8 mouse cellular contexts compared by ENCODE assay signal in genomic region chr1:89108340-89108896, GRCm38 (mm10). TPM values are rescaled to one million over a fixed set of nuclear protein-coding genes. Genes with fewer than 3 reads are reported as not detected.
A peak's percentile ranks its signal among the peaks of the same experiment; 100 is the strongest.
DNase-seq lines count a peak whose midpoint lies in the region; ATAC-seq lines count a peak whose summit lies in the region.

No protein-coding gene starts in this region.

- H3K27me3 ChIP-seq in kidney, embryonic 16.5 days (ENCODE audit: insufficient read depth, low read length), result no peaks in the 10 kb centered on the region
- H3K27me3 ChIP-seq in hindbrain, embryonic 13.5 days, result no peaks in the 10 kb centered on the region

- no peak overlapping the region for H3K4me2 ChIP-seq in kidney, embryonic 16.5 days (replicated peaks; ENCODE audit: low read depth, low read length)
- no peak overlapping the region for H3K4me2 ChIP-seq in hindbrain, embryonic 13.5 days

- H3K4me3 ChIP-seq in kidney, embryonic 16.5 days (ENCODE audit: low read length), result no peak overlapping the region
- no peak overlapping the region for H3K4me3 ChIP-seq in hindbrain, embryonic 13.5 days

- H3K9me3 ChIP-seq in kidney, embryonic 16.5 days (ENCODE audit: low read length), result no peaks in the 10 kb centered on the region
- H3K9me3 ChIP-seq in hindbrain, embryonic 13.5 days, result no peaks in the 10 kb centered on the region

- peak; percentile 6 for DNase-seq in thymus, postnatal 0 days (ENCODE audit: low spot score)
- DNase-seq in thymus, postnatal 14 days, result no peak
- DNase-seq in embryo, embryonic 11 days, result peak; percentile 65
- peak; percentile 71 for DNase-seq in lung, postnatal 10 days
- DNase-seq in frontal cortex, postnatal 14 days (ENCODE audit: low spot score in 2 of 2), result no peak
- no peak for DNase-seq in spleen, adult 12 weeks (ENCODE audit: low spot score)

- 8% methylated on average over 6 of the region's 6 CpGs for WGBS in kidney, embryonic 16.5 days
- 26% methylated on average over 6 of the region's 6 CpGs for WGBS in hindbrain, embryonic 13.5 days

- peak overlapping the region; percentile 36; the same call in 1 of the 2 replicates for H3K9ac ChIP-seq in kidney, embryonic 16.5 days (replicated peaks; ENCODE audit: low read length)
- no peak overlapping the region for H3K9ac ChIP-seq in hindbrain, embryonic 13.5 days

- peaks cover 68% of the 10 kb centered on the region for H3K4me1 ChIP-seq in kidney, embryonic 16.5 days (ENCODE audit: insufficient read depth, low read length)
- peaks cover 60% of the 10 kb centered on the region for H3K4me1 ChIP-seq in hindbrain, embryonic 13.5 days (replicated peaks)

- no peaks in the 10 kb centered on the region for H3K36me3 ChIP-seq in kidney, embryonic 16.5 days (ENCODE audit: insufficient read depth, low read length)
- no peaks in the 10 kb centered on the region; the same call in 1 of the 2 replicates for H3K36me3 ChIP-seq in hindbrain, embryonic 13.5 days

- peak; percentile 76 for ATAC-seq in kidney, embryonic 16.5 days (ENCODE audit: low FRiP score, low TSS enrichment)
- no peak for ATAC-seq in hindbrain, embryonic 13.5 days (ENCODE audit: low FRiP score)

- H3K27ac ChIP-seq in kidney, embryonic 16.5 days (ENCODE audit: low read length), result peak overlapping the region; percentile 89
- H3K27ac ChIP-seq in hindbrain, embryonic 13.5 days, result no peak overlapping the region

RNA-seq across cellular contexts. Expression of gene Sh3bp4, which starts 38.2 kb away (rescaled TPM):
- 2.9 and 3.0 TPM in 2 replicates for polyA plus RNA-seq in thymus, postnatal 0 days (2015; fragmentation: Nextera tagmentation; extraction: Ambion mirVana)
- polyA plus RNA-seq in kidney, embryonic 16.5 days (2015; fragmentation: Nextera tagmentation; extraction: Ambion mirVana), result 29.1 and 29.8 TPM in 2 replicates
- 19.5 and 20.9 TPM in 2 replicates for polyA plus RNA-seq in hindbrain, embryonic 13.5 days (2015; fragmentation: Nextera tagmentation; extraction: Ambion mirVana)

Comparison
In these comparisons a context has a peak if more than half of its experiments do, and no peak if none do; other contexts are left out.
1. DNase-seq: peak in thymus, postnatal 0 days (single experiment), embryo, embryonic 11 days (single experiment) and lung, postnatal 10 days (single experiment); none in thymus, postnatal 14 days (single experiment), frontal cortex, postnatal 14 days (0 of 2) and spleen, adult 12 weeks (single experiment).